Mouse (Mus musculus) MN1 (cell line): ENCODE measurements around the gene Traf2.
"Not testable (repeated sequence)": the region's sequence is repeated elsewhere in the genome, so short reads cannot be mapped to it uniquely, and the experiment has no call there.

Experiments used
- DNase-seq: peaks from one replicate; pipeline ENCODE4 v3.0.0-alpha.2; 2016; ENCODE audit warnings: low spot score

The Traf2 gene

DNA sequence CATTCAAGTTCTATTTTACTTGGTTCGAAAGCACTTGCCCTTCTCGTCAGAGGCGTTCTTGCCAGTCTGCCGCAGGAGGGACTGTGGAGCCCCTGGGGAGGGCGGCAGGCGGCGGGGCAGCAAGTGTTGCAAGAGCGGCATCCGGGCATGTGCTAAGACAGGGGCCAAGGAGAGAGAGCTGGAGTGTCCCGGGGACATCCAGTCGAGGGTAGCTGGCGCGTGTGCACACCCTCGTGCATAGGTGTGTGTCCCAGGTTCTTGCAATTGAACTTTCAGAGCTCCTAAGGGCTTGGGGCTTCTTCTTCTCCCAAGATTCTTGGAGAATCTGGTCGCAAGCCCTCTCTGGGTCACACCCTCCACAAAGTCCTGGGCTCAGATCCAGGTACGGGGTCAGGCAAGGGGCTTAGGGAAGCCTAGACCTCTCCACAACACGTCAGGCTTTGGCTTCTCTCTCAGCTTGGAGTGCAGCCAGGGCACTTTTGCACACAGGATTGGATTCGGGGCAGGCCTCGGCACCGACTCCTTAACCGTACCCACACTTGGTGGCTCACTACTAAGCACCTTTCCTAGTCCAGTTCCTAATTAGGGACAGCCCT lies 28.8 kb upstream of the Traf2 start:
- DNase-seq, result peak; percentile 71

DNA sequence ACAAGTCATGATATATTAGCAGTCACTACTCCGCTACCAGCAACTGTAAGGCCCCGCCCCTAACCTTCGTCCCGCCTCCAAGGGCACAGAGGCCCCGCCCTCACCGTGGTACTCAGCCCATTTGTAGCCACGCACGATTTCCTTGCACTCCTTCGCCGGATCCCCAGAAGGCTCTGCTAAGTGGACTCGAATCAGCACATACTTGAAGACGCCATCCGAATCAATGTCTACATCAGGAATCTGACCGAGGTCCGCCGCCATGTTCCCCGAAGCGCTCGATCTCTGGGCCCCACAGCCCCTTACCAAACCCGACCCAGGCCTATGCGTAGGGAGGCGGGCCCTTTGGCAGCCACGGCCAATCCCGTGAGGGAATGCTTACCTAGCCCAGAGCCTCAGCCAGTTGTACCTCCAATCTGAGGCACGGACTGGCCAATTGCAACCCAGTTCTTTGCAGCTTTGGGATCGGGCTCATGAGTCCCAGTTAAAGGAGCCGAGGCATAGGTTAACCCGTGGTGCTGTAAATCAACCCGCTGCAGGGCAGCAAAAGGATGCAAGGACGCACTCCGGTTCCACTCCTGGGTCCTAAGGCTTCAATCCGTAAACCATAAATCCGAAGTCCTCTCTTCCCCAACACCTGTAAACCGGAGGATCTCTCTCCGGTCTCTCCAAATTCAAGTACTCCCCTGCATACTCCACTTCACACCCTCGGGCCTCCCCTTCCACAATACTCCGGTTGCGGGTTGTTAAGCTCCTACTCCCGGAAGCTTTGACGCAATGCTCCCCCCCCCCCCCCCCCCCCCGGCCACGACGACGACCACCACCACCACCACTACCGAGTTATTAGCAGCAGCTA lies 28.1 kb upstream of the Traf2 start, which contains the start of the genes Mamdc4 and Phpt1:
Gene Mamdc4, minus strand, starts transcription at position 267 of the 853 bp plus-strand sequence.
Gene Phpt1, minus strand, starts transcription at position 646 of the 853 bp plus-strand sequence.
- peak; percentile 96 for DNase-seq

DNA sequence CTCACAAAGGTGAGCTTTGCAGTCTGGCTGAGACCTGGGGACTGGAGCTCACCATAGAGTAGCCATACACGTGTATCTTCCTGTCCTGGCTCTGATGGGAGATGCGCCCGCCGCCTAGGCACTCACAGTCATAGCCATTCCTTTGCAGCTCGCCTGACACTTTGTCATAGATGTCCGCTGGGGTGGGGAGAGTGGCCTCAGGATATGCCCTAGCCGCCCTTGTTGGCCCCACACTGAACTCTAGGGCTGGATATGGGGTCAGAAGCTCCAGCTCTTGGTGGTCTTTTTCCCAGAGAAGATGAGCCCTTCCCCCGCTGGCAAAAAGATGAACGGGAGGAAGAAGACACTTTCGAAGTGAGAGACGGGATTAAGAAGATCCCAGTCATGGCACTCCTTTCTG lies 27.4 kb upstream of the Traf2 start:
- no peak for DNase-seq

DNA sequence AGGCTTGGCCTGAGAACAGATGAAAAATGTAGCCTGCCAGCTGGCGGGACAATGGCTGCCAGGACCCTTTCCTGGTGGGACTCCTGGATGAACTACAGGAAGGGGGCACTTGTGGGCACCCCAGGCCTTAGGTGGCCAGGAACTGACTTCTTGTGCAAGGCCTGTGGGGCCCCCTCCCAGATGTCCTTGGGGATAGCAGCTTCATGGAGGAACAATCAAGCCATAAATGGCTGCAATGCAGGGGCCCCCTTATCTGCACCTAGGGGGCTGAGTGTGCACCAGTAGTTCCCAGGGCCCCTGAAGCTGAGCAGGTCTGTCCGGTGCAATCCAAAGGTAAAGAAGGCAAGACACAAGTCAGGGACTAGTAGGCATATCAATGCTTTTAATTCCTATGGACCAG lies 26.3 kb upstream of the Traf2 start:
- DNase-seq, result no peak

DNA sequence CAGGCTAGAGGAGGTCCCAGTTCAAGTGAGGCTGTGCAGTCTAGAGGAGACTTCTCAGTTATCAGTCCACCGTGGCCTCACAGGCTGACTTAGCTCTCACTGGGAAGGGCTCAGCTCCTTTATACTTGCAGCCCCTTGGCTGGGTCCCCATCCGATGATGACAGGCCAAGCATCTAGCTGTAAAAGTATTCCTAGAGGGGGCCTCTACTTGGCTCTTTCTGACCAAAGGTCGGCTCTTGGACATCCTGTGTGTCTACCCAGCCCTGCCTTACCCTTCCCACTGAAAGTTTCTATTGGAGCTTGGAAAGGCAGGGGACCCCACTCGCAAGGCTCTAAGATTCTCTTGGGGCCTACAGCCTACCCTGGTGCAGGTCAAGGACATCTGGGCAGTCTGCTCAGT lies 24.5 kb upstream of the Traf2 start:
- DNase-seq, result no peak

DNA sequence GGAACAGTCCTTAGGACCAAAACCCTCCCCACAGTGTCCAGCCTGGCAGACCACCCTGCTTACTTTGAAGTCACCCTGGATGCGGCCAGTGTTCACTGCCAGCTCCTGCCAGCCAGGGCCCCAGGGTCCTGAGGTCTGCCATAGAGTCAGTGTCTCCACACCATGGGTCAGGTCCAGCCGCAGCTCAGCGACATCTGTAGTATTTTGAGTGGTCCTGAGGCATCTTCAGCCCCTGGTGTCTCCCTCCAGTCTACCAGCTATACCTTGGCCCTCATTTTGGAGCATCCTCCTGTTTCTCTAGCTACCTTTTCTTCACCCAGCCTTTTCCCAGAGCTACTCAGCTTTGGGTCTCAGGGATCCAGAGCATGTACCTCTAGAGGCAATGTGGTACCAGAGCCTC lies 22.6 kb upstream of the Traf2 start:
- no peak for DNase-seq

DNA sequence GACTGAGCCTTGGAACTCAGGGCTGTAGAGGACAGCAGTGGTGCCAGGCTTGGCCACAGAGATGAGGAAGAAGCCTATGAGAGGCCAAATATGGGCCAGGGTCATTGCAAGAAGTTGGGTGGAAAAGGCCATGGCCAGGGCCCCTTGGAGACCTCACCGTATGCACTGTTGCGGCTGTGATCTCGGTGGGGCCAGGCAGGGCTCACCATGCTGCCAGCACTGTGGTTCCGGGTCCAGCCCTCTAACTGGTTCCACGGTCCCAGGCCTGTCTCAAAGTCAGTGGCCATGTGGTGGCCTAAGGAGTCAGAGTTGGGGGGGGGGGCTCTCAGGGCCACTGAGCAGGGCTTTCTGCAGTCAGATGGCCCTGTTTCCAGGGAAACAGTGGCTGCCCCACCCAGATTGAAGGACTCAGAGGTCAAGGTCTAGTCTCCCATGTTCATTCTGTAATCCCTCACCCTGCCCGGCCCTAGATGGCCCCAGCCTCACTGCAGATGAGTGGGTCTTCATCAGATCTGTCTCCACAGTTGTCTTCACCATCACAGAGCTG lies 21.8 kb upstream of the Traf2 start:
- DNase-seq, result no peak

DNA sequence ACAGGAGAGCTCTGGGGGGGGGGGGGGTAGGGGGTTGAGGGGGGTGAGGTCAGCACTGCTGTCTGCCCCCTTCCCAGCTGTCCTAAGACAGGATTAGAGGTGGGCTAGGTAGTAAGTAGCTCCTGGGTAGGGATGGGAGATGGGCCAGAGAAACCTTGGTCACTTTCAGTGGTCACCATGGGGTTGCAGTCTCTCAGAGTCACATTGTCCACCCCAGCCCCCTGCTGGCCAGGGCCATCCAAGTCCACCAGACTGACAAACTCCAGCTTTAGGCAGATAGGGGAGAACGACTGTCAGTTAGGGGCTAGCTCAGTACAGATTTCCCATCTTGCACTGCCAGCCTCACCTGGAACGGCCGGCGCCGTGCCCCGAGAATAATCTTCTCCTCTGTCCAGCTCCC lies 19.8 kb upstream of the Traf2 start:
- no peak for DNase-seq

DNA sequence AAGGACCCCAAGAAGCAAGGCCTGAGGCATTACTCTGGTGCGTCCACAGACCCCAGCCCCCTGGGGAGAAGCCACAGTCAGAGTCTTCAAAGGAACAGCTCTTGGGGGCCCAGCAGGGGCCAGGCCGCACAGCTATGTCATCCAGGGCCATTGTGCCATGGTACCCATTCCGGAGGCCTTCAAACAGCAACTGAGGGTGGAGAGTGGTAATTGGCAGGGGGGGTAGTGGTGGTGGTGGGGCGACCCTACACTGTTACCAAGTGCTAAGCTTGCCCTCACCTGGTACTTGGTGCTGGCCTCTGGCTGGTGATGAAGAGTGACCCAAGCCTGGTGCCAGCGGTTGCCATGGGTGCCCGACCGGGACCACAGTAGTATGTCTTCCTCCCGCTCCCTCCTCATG lies 19.0 kb upstream of the Traf2 start:
- DNase-seq, result no peak

DNA sequence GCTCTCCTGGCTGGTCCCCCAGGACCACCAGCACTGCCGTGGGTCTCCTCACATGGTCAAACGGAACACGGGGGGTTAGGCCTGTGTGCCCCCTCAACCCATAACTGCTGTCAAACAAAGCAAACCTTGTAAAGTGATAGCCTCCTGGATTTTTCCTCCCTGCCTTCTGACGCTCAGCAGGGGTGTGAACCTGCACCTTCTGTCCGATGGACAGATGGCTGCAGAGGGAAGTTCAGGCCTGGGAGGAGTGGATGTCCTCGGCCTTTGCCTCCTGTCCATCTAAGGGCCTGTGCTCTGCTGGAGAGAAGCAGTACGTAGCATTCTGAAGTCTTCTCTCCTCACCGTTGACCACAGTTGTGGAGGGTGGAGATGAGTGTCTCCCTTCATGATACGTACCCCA lies 15.2 kb upstream of the Traf2 start:
- DNase-seq, result no peak

DNA sequence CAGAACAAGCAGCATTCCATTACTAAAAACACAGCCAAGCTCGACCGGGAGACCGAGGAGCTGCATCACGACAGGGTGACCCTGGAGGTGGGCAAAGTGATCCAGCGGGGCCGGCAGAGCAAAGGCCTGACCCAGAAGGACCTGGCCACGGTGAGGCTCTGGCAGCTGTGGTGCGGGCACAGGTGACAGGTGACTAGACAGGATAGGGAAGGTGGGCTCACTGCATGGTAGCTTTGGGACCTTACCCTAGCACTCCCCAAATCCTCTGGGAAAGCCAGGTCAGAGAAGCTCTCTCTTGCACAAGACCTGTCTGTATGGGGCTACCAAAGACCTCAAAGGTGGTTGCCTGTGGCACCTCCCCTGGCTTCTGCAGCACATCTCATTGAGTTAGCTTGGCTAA lies 13.8 kb upstream of the Traf2 start:
- no peak for DNase-seq

DNA sequence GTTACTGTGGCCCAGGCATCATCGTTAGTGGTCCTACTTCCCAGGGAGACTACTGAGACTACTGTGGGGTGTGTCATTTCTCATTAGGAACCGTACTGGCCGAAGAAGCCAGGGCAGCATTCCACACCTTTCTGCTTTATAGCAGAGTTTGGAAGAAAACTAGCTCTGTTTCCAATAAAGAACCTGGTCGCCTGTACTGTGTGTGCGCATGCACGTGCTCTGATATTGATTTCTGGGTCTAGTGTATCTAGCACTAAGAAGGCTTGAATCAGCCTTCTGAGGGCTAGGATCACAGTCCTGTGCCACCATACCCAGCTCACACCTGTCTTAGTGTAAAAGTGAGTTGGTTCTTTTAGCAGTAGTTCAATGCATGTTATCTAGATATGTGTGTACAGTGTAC lies 12.0 kb upstream of the Traf2 start:
- no peak for DNase-seq

DNA sequence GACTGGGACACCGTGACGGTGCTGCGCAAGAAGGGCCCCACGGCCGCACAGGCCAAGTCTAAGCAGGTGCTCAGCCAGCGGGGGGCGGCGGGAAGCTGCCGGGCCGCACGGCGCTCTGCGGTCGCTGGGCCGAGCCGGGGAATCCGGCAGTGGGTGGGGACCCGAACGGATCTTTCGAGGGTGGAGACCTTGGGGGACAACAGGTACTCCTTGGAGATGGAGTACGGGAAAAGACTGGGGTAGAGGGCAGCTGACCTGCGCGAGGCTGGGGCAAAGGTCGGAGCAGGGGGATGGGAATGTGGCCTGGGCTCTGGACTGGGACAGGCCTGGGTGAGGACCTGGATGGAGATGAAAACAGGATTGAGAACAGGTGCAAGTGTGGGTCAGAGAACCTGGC lies 11.2 kb upstream of the Traf2 start:
- DNase-seq, result no peak

DNA sequence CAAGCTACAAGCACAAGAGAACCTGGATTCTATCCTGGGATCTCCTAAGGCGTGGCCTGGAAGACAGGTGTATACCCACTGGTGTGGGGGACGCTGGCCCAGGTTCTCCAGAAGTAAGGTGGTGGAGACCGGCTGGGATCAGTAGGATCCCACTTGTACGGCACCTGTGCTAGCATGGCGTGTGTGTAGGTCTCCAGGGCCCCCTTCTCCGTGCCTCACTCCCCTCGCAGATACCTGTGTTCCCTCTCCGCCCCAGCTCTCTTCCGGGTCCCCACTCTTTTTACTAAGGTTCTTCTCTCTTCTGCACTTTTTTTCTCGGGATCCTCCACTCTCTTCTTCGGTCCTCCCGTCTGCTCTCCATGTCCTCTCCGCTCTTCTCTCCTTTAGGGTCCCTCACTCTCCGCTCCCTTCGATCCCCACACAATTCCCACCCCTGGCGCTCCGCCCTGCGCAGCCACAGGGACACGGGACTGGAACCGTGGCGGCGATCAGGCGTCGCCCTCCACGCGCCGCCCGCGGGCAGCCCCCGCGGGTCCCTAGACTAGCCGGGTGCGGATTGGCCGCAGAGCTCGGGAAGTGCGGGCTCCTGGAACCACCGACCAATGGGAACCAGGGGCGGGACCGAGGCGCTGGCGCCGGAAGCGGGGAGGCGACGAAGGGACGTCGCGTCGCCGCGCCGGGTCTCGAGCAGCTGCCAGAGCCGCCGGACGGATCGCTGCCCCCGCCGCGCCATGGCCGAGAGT lies 10.7 kb upstream of the Traf2 start, which contains the start of gene Edf1:
Gene Edf1, plus strand, starts transcription at position 627 of the 743 bp plus-strand sequence.
- DNase-seq, result peak; percentile 93

DNA sequence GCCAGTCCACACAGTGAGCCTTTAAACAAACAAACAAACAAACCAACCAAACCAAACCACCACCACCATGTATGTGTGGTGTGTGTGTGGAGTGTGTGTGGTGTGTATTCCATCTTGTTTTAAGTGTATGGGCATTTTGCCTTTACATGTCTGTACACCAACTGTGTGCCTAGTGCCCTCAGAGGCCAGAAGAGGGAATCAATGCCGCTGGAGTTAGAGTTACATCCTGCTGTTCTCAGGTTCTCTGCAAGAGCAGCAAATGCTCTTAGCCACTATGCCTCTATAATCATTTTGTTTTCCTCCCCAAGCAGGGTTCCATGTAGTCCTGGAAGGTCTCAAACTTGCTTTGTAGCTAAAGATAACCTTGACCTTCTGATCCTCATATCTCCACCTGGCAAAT lies 9.6 kb upstream of the Traf2 start:
- peak; percentile 28 for DNase-seq

DNA sequence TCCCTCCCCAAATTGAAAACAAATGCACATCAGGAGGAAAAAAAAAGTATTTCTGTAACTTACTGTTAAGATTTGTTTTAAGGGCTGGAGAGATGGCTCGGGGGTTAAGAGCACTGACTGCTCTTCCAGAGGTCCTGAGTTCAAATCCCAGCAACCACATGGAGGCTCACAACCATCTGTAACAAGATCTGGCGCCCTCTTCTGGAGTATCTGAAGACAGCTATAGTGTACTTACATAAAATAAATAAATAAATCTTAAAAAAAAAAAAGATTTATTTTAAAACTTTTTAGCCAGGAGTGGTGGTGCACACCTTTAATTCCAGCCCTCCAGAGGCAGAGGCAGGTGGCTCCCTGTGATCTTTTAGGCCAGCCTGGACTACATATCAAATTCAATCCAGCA lies 8.7 kb upstream of the Traf2 start:
- DNase-seq, result not testable (repeated sequence)

DNA sequence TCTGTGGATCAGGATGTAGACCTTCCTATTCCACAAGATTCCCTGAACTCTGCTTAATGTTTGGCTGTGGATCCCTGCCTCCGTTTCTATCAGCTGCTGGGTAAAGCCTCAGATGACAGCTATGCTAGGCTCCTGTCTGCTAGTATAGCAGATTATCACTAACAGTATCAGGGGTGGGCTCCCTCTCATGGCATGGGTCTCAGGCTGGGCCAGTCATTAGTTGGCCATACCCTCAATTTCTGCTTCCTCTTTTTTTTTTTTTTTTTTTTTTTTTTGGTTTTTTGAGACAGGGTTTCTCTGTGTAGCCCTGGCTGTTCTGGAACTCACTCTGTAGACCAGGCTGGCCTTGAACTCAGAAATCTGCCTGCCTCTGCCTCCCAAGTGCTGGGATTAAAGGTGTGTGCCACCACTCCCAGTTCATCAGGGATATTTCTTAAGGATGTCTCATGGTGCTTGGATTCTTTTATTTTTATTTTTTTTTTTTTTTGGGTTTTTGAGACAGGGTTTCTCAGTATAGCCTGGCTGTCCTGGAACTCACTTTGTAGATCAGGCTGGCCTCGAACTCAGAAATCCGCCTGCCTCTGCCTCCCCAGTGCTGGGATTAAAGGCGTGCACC lies 6.5 kb upstream of the Traf2 start:
- not testable (repeated sequence) for DNase-seq

DNA sequence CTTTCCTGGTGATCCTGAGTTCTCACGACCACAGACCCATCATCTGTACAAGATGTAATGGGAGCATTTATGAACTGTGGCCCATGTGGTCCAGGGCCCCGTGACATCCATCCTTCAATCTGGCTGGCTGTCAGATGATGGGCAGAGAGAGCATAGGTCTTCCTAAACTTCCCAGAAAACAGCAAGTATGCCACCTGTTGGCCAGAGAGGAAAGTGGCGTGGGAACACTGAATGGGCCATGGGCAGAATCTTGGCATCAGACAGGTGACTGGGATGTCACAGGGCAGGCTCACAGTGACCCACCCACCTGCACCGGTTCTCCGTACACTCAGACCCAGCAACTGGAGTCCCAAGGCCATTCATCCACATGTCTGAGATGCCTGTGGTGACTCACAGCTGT lies 4.4 kb upstream of the Traf2 start:
- DNase-seq, result peak; percentile 60

DNA sequence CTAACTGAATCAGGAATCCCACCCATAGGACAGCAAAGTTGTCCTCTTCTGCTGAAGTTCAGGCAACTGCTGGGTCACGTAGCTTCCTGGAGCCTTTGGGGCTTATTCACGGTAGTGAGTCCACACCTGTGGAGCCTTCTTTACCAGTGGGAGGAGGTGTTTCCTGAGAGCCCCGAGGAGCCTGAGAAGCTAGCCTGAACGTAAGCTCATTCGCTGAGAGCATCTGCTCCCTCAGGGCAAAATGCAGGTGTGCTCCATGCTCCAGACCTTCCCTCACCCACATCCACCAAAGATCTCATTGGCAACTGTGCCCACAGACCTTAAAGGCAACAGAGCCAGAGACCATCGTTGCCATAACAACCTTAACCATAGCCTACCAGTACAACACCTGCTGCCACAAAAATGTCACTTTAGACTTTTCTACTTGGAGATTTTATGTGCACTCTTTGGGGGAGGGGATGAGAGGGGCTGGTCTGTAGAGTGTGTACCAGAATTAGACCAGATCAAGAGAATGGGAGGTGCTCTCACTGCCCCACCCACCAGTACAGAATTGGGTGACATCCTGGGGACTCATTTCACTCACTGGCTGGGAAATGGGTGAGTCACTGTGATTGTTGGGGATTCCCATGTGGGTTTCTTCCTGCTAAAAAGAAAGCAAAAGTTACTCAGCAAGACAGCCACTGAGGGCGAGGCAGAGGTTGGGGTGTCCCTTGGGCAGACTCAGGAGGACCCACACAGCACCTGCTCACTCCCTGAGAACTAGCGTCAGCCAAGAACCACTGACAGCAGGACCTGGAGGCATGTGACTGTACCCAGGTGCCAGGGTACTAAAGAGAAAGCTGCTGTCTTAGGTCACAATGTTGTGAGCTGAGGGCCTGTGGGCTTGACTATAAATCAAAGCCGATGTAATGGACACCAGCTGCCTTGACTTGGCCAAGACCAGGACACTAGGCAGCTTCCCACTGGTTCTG lies 2.6 kb upstream of the Traf2 start:
- no peak for DNase-seq

DNA sequence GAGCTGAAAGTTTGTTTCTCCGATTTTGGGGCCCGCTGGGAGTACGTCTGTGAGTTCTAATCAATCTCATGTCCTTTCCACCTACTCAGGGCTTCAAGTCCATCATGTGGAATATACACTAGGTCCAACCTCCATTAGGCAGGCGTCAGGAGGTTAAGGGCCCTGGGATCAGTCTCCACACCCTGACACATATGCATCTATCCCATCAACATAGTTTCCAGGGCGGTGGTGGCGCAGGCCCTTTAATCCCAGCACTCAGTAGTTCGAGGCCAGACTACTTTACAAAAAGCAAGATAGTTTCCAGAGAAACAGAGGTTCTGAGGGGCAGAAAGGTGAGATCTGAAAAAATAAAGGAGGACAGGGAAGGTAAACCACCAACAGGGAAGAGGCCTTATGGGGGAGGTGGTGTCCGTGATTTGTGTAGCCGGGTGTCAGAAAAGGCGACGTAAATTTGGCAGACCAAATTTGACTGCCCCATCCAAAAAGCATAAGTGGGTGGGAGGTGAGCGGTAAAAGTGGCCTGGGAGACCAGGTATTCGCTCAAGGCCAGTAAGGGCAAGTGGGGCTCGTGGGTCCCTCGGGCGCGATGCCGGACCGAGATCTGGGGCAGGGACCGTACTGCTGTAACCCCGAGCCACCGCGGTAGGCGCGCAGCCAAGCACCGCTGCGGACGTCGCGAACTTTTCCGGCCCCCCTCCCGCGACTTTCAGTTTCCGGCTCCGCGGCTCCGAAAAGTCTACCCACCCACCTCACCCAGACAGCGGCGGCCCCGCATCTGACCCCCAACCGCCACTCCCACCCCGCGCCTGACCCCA lies 537 bp downstream of the Traf2 start:
- peak; percentile 62 for DNase-seq
